Mouse (Mus musculus) CH12.LX (cell line): ENCODE data around the gene Dpy19l3. TPM values are rescaled to one million over a fixed set of nuclear protein-coding genes. Genes with fewer than 3 reads are reported as not detected.

Experiments used
- DNase-seq: peaks from one replicate; pipeline ENCODE4 v3.0.0-alpha.2; 2013; ENCODE audit errors: extremely low read depth
- H3K27ac ChIP-seq: 2 replicates; pipeline ENCODE4 v1.5.1; 2012; ENCODE audit warnings: low read depth, mild to moderate bottlenecking, control low read depth, moderate library complexity; ENCODE audit not compliant: insufficient read depth
- H3K27me3 ChIP-seq: replicated peaks from 2 replicates; pipeline ENCODE3; 2012; ENCODE audit warnings: inconsistent platforms
- H3K36me3 ChIP-seq, 2 experiments: replicated peaks in 1 of 2; 2 replicates each; pipeline versions ENCODE3 to v1.6.1; 2012; ENCODE audit warnings: inconsistent platforms in 1 of 2, low read length in 1 of 2, mild to moderate bottlenecking in 1 of 2, mixed read lengths in 1 of 2, moderate library complexity in 1 of 2; ENCODE audit not compliant: control insufficient read depth in 1 of 2, insufficient read depth in 1 of 2
- H3K4me1 ChIP-seq, 2 experiments: 2 replicates each; pipeline ENCODE4 v1.6.1; 2012; ENCODE audit warnings: inconsistent platforms in 1 of 2, moderate library complexity in 1 of 2; ENCODE audit not compliant: insufficient read depth in 2 of 2, control insufficient read depth in 1 of 2
- H3K4me2 ChIP-seq: 2 replicates; pipeline ENCODE4 v1.6.1; 2012; ENCODE audit warnings: low read depth, mild to moderate bottlenecking, control low read depth; ENCODE audit not compliant: poor library complexity, insufficient read depth, severe bottlenecking
- H3K4me3 ChIP-seq, 3 experiments: fragments of 150-350 bp in 1 of 3; sonication (generic) in 1 of 3; replicated peaks in 1 of 3; 2 replicates each; pipeline versions ENCODE3 to v1.5.1; 2011 to 2012; ENCODE audit warnings: low read depth in 2 of 3, low read length in 2 of 3, mild to moderate bottlenecking in 2 of 3, moderate library complexity in 2 of 3, control low read depth in 1 of 3, improper control_type of control experiment in 1 of 3, inconsistent platforms in 1 of 3, mixed read lengths in 1 of 3; ENCODE audit not compliant: poor library complexity in 1 of 3
- H3K79me2 ChIP-seq: replicated peaks from 2 replicates; pipeline ENCODE4 v1.6.1; 2012; ENCODE audit warnings: mild to moderate bottlenecking, moderate library complexity; ENCODE audit not compliant: control insufficient read depth, poor library complexity, insufficient read depth, severe bottlenecking; ENCODE audit errors: extremely low read depth
- H3K9ac ChIP-seq: 2 replicates; pipeline ENCODE4 v1.6.1; 2012; ENCODE audit warnings: low read depth, mild to moderate bottlenecking, control low read depth, moderate library complexity; ENCODE audit not compliant: insufficient read depth
- H3K9me3 ChIP-seq: replicated peaks from 2 replicates; pipeline ENCODE3; 2012; ENCODE audit warnings: low read length, inconsistent platforms, mixed read lengths
- BHLHE40 ChIP-seq: IDR thresholded peaks from 2 replicates; pipeline ENCODE4 v1.6.1; 2011; ENCODE audit warnings: mild to moderate bottlenecking, low read depth, low read length, improper control_type of control experiment
- CHD2 ChIP-seq: IDR thresholded peaks from 2 replicates; pipeline ENCODE4 v1.6.1; 2011; ENCODE audit warnings: low read length, improper control_type of control experiment
- CTCF ChIP-seq, 2 experiments: IDR thresholded peaks in 1 of 2; conservative IDR thresholded peaks in 1 of 2; 2 replicates each; pipeline ENCODE4 v1.5.1; 2011 to 2012; ENCODE audit warnings: low read depth in 2 of 2, low read length in 2 of 2, improper control_type of control experiment in 1 of 2, inconsistent platforms in 1 of 2, mild to moderate bottlenecking in 1 of 2, moderate library complexity in 1 of 2
- ELF1 ChIP-seq: IDR thresholded peaks from 2 replicates; pipeline ENCODE4 v1.6.1; 2014; ENCODE audit warnings: low read depth, mild to moderate bottlenecking, inconsistent platforms, low read length, improper control_type of control experiment
- HCFC1 ChIP-seq: IDR thresholded peaks from 2 replicates; pipeline ENCODE4 v1.6.1; 2012; ENCODE audit warnings: low read depth, mild to moderate bottlenecking, inconsistent platforms, low read length, improper control_type of control experiment
- IRF4 ChIP-seq: IDR thresholded peaks from 2 replicates; pipeline ENCODE4 v1.6.1; 2014; ENCODE audit warnings: low read depth, mild to moderate bottlenecking, inconsistent platforms, low read length, improper control_type of control experiment
- JUN ChIP-seq: IDR thresholded peaks from 2 replicates; pipeline ENCODE4 v1.6.1; 2011; ENCODE audit warnings: low read depth, mild to moderate bottlenecking, low read length, improper control_type of control experiment, moderate library complexity; ENCODE audit not compliant: insufficient read depth
- JUND ChIP-seq: conservative IDR thresholded peaks from 2 replicates; pipeline ENCODE4 v1.6.1; 2011; ENCODE audit warnings: low read depth, low read length, improper control_type of control experiment
- KAT2A ChIP-seq: IDR thresholded peaks from 2 replicates; pipeline ENCODE4 v1.6.1; 2012; ENCODE audit warnings: low read length, improper control_type of control experiment, inconsistent platforms; ENCODE audit not compliant: insufficient replicate concordance
- MAFK ChIP-seq: IDR thresholded peaks from 2 replicates; pipeline ENCODE4 v1.6.1; 2011; ENCODE audit warnings: low read length, improper control_type of control experiment; ENCODE audit not compliant: insufficient replicate concordance
- MAZ ChIP-seq: IDR thresholded peaks from 2 replicates; pipeline ENCODE4 v1.6.1; 2012; ENCODE audit warnings: low read depth, mild to moderate bottlenecking, inconsistent platforms, low read length, improper control_type of control experiment, moderate library complexity
- MXI1 ChIP-seq: IDR thresholded peaks from 2 replicates; pipeline ENCODE4 v1.6.1; 2011; ENCODE audit warnings: mild to moderate bottlenecking, low read depth, low read length, improper control_type of control experiment
- NRF1 ChIP-seq: IDR thresholded peaks from 2 replicates; pipeline ENCODE4 v1.6.1; 2014; ENCODE audit warnings: low read depth, mild to moderate bottlenecking, inconsistent platforms, low read length, improper control_type of control experiment, moderate library complexity
- POLR2AphosphoS2 ChIP-seq: IDR thresholded peaks from 2 replicates; pipeline ENCODE4 v1.6.1; 2011; ENCODE audit warnings: low read depth, low read length, improper control_type of control experiment
- RCOR1 ChIP-seq: conservative IDR thresholded peaks from 2 replicates; pipeline ENCODE4 v1.6.1; 2012; ENCODE audit warnings: low read depth, mild to moderate bottlenecking, inconsistent platforms, low read length, improper control_type of control experiment
- SIN3A ChIP-seq: IDR thresholded peaks from 2 replicates; pipeline ENCODE4 v1.6.1; 2012; ENCODE audit warnings: low read length, improper control_type of control experiment, inconsistent platforms
- SMC3 ChIP-seq: IDR thresholded peaks from 2 replicates; pipeline ENCODE4 v1.6.1; 2011; ENCODE audit warnings: low read depth, low read length, improper control_type of control experiment
- UBTF ChIP-seq: IDR thresholded peaks from 2 replicates; pipeline ENCODE4 v1.6.1; 2012; ENCODE audit warnings: low read depth, mild to moderate bottlenecking, inconsistent platforms, low read length, improper control_type of control experiment, moderate library complexity
- USF1 ChIP-seq: IDR thresholded peaks from 2 replicates; pipeline ENCODE4 v1.6.1; 2014; ENCODE audit warnings: low read depth, mild to moderate bottlenecking, inconsistent platforms, low read length, improper control_type of control experiment
- ZC3H11A ChIP-seq: IDR thresholded peaks from 2 replicates; pipeline ENCODE4 v1.6.1; 2012; ENCODE audit warnings: low read depth, mild to moderate bottlenecking, inconsistent platforms, low read length, improper control_type of control experiment
- ZKSCAN1 ChIP-seq: IDR thresholded peaks from 2 replicates; pipeline ENCODE4 v1.6.1; 2012; ENCODE audit warnings: low read depth, inconsistent platforms, low read length, improper control_type of control experiment, borderline replicate concordance
- ZMIZ1 ChIP-seq: IDR thresholded peaks from 2 replicates; pipeline ENCODE4 v1.6.1; 2012; ENCODE audit warnings: low read depth, mild to moderate bottlenecking, inconsistent platforms, low read length, improper control_type of control experiment
- ZNF384 ChIP-seq: IDR thresholded peaks from 2 replicates; pipeline ENCODE4 v1.6.1; 2012; ENCODE audit warnings: low read depth, low read length, improper control_type of control experiment, inconsistent platforms
- dilution Hi-C: fragments of 300-500 bp; cut with MboI; formaldehyde crosslinking; loops from 2 replicates; pipeline ENCODE4 v1.14.3; 2020; ENCODE audit warnings: low sequenced_read_pairs; ENCODE audit not compliant: extremely low pct_unique_long_range_greater_than_20kb, extremely low pct_ligation_motif_present
- in situ Hi-C: fragments of 300-500 bp; cut with MboI; formaldehyde crosslinking; loops from 3 replicates; pipeline ENCODE4 v1.14.3; 2019; ENCODE audit warnings: low sequenced_read_pairs, low pct_ligation_motif_present, low pct_unique_long_range_greater_than_20kb, mixed read lengths
- polyA plus RNA-seq: library from polyadenylated mRNA; unstranded; fragments of >175 nt; gene quantifications from 2 replicates; pipeline ENCODE4 v1.2.1, GENCODE M21; 2012; ENCODE audit warnings: low read depth; ENCODE audit not compliant: insufficient read length
- total RNA-seq, 2 experiments: library from RNA; depleted of rRNA; stranded (reverse); fragments of 300-350 nt in 1 of 2; fragments of >200 nt in 1 of 2; gene quantifications; 2 replicates each; pipeline ENCODE4 v1.2.3; 2012 to 2014

The Dpy19l3 gene
- total and polyA plus RNA-seq, 3 experiments, result 5.0 to 18.3 (median 5.5) TPM

DNA sequence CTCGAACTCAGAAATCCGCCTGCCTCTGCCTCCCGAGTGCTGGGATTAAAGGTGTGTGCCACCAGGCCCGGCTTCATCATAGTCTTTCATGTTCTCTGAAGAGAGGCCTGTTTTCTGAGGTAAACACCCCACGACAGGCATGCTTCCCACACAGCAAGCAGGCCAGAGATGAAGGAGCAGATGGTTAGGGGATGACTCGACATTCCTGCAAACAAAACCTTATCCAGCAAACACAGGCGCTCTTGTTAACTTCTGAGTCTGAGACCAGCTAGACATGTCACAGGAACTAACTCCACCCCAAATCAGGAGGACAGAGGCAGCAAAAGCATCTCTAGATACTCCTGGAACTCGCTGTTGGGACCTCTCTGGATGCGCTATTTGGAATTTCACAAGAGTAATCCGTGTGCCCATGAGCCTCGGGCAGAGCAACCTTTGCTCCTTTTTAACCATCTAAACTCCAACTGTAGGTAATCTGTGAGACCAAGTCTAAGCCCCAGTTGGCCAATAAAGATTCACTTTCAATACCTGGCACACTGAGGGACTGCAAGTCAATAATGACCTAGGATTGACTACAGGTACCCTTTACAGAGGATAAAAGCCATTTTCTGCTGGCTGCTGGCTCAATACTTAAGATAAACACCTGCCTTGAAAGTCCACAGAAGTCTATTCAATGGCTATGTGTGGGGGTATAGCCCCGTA, 38.0 kb upstream of the Dpy19l3 start:
- H3K4me1 ChIP-seq, result peaks cover 0 to 21% of the 10 kb centered on the region in 2 experiments; a peak in 2 of 4 replicates
- H3K27ac ChIP-seq, result no peak overlapping the region
- H3K36me3 ChIP-seq, result peaks cover 73 to 95% of the 10 kb centered on the region in 2 experiments
- no peak overlapping the region for H3K4me2 ChIP-seq
- DNase-seq, result no peak
- H3K9me3 ChIP-seq, result no peaks in the 10 kb centered on the region
- in situ Hi-C loops (no loop called here), dilution Hi-C loops (no loop called here)
- H3K4me3 ChIP-seq, result no peak overlapping the region
- H3K79me2 ChIP-seq, result peaks cover 2% of the 10 kb centered on the region; the same call in 1 of the 2 replicates
- H3K27me3 ChIP-seq, result no peaks in the 10 kb centered on the region
- TF ChIP-seq SIN3A (no peak), MXI1 (no peak), MAZ (no peak), ELF1 (no peak), HCFC1 (no peak)
- TF ChIP-seq, all 38 proteins: peak for 0
- H3K9ac ChIP-seq, result no peak overlapping the region

DNA sequence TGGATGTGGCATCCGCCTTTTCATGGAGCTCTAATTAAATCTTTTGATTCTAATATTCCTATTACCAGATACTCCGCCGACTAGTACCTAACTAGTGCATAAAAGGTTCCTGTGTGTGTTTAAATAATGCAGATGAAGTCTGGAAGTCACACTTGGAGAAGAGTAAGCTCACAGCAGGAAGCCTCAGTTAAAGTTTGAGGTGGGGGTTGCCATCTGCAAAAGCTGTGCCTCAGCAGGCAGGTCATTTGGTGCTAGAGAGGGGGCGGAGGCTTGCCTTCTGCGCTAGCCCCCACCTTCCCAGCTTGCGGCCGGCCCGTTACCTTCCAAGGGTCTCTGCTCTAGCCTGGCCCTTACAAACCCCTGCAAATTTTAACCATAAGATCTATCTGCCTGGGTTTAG, 36.7 kb upstream of the Dpy19l3 start:
- Histone ChIP-seq H3K27ac (no peak overlapping the region), H3K9ac (no peak overlapping the region), H3K9me3 (no peaks in the 10 kb centered on the region), H3K79me2 (0 out of 2 replicates have a peak, but pooled peaks cover 2% of the 10 kb centered on the region), H3K4me3 (no peak overlapping the region)
- dilution Hi-C loops (no loop called here), in situ Hi-C loops (no loop called here)
- no peak for DNase-seq
- TF ChIP-seq MAFK (no peak), RCOR1 (no peak), CHD2 (no peak), ZMIZ1 (no peak), UBTF (no peak), CTCF (conservative IDR thresholded peaks at IDR 0.05 in 1 of 2, IDR thresholded peaks at IDR 0.05 in 1 of 2; ENCODE audit: low read depth in 2 of 2, low read length in 2 of 2) (no peak), JUN (no peak), ZC3H11A (no peak), IRF4 (no peak), BHLHE40 (no peak), SMC3 (no peak), ZKSCAN1 (no peak), KAT2A (no peak), NRF1 (no peak), POLR2AphosphoS2 (no peak), HCFC1 (no peak), USF1 (no peak), ZNF384 (no peak), JUND (no peak)
- TF ChIP-seq, all 38 proteins: peak for 0
- Histone ChIP-seq H3K36me3 (peaks cover 75 to 94% of the 10 kb centered on the region in 2 experiments), H3K4me2 (no peak overlapping the region), H3K4me1 (peaks cover 0 to 8% of the 10 kb centered on the region in 2 experiments; a peak in 1 of 4 replicates), H3K27me3 (no peaks in the 10 kb centered on the region)
